Mouse (Mus musculus) CH12.LX (cell line): ENCODE results near the gene Ppl. TPM values are rescaled to one million over a fixed set of nuclear protein-coding genes. Genes with fewer than 3 reads are reported as not detected.

Source experiments
- DNase-seq: peaks from one replicate; pipeline ENCODE4 v3.0.0-alpha.2; 2013; ENCODE audit errors: extremely low read depth
- H3K27ac ChIP-seq: 2 replicates; pipeline ENCODE4 v1.5.1; 2012; ENCODE audit warnings: low read depth, mild to moderate bottlenecking, control low read depth, moderate library complexity; ENCODE audit not compliant: insufficient read depth
- H3K27me3 ChIP-seq: replicated peaks from 2 replicates; pipeline ENCODE3; 2012; ENCODE audit warnings: inconsistent platforms
- H3K36me3 ChIP-seq, 2 experiments: replicated peaks in 1 of 2; 2 replicates each; pipeline versions ENCODE3 to v1.6.1; 2012; ENCODE audit warnings: inconsistent platforms in 1 of 2, low read length in 1 of 2, mild to moderate bottlenecking in 1 of 2, mixed read lengths in 1 of 2, moderate library complexity in 1 of 2; ENCODE audit not compliant: control insufficient read depth in 1 of 2, insufficient read depth in 1 of 2
- H3K4me1 ChIP-seq, 2 experiments: 2 replicates each; pipeline ENCODE4 v1.6.1; 2012; ENCODE audit warnings: inconsistent platforms in 1 of 2, moderate library complexity in 1 of 2; ENCODE audit not compliant: insufficient read depth in 2 of 2, control insufficient read depth in 1 of 2
- H3K4me2 ChIP-seq: 2 replicates; pipeline ENCODE4 v1.6.1; 2012; ENCODE audit warnings: low read depth, mild to moderate bottlenecking, control low read depth; ENCODE audit not compliant: poor library complexity, insufficient read depth, severe bottlenecking
- H3K4me3 ChIP-seq, 3 experiments: fragments of 150-350 bp in 1 of 3; sonication (generic) in 1 of 3; replicated peaks in 1 of 3; 2 replicates each; pipeline versions ENCODE3 to v1.5.1; 2011 to 2012; ENCODE audit warnings: low read depth in 2 of 3, low read length in 2 of 3, mild to moderate bottlenecking in 2 of 3, moderate library complexity in 2 of 3, control low read depth in 1 of 3, improper control_type of control experiment in 1 of 3, inconsistent platforms in 1 of 3, mixed read lengths in 1 of 3; ENCODE audit not compliant: poor library complexity in 1 of 3
- H3K79me2 ChIP-seq: replicated peaks from 2 replicates; pipeline ENCODE4 v1.6.1; 2012; ENCODE audit warnings: mild to moderate bottlenecking, moderate library complexity; ENCODE audit not compliant: control insufficient read depth, poor library complexity, insufficient read depth, severe bottlenecking; ENCODE audit errors: extremely low read depth
- H3K9ac ChIP-seq: 2 replicates; pipeline ENCODE4 v1.6.1; 2012; ENCODE audit warnings: low read depth, mild to moderate bottlenecking, control low read depth, moderate library complexity; ENCODE audit not compliant: insufficient read depth
- H3K9me3 ChIP-seq: replicated peaks from 2 replicates; pipeline ENCODE3; 2012; ENCODE audit warnings: low read length, inconsistent platforms, mixed read lengths
- BHLHE40 ChIP-seq: IDR thresholded peaks from 2 replicates; pipeline ENCODE4 v1.6.1; 2011; ENCODE audit warnings: mild to moderate bottlenecking, low read depth, low read length, improper control_type of control experiment
- CHD1 ChIP-seq: IDR thresholded peaks from 2 replicates; pipeline ENCODE4 v1.6.1; 2012; ENCODE audit warnings: low read depth, low read length, improper control_type of control experiment, inconsistent platforms
- CHD2 ChIP-seq: IDR thresholded peaks from 2 replicates; pipeline ENCODE4 v1.6.1; 2011; ENCODE audit warnings: low read length, improper control_type of control experiment
- CTCF ChIP-seq, 2 experiments: IDR thresholded peaks in 1 of 2; conservative IDR thresholded peaks in 1 of 2; 2 replicates each; pipeline ENCODE4 v1.5.1; 2011 to 2012; ENCODE audit warnings: low read depth in 2 of 2, low read length in 2 of 2, improper control_type of control experiment in 1 of 2, inconsistent platforms in 1 of 2, mild to moderate bottlenecking in 1 of 2, moderate library complexity in 1 of 2
- E2F4 ChIP-seq: IDR thresholded peaks from 2 replicates; pipeline ENCODE4 v1.6.1; 2011; ENCODE audit warnings: low read depth, low read length, improper control_type of control experiment; ENCODE audit not compliant: insufficient replicate concordance
- ETS1 ChIP-seq: conservative IDR thresholded peaks from 2 replicates; pipeline ENCODE4 v1.6.1; 2012; ENCODE audit warnings: low read depth, mild to moderate bottlenecking, inconsistent platforms, low read length, improper control_type of control experiment, moderate library complexity
- IRF4 ChIP-seq: IDR thresholded peaks from 2 replicates; pipeline ENCODE4 v1.6.1; 2014; ENCODE audit warnings: low read depth, mild to moderate bottlenecking, inconsistent platforms, low read length, improper control_type of control experiment
- JUND ChIP-seq: conservative IDR thresholded peaks from 2 replicates; pipeline ENCODE4 v1.6.1; 2011; ENCODE audit warnings: low read depth, low read length, improper control_type of control experiment
- MAX ChIP-seq: IDR thresholded peaks from 2 replicates; pipeline ENCODE4 v1.6.1; 2011; ENCODE audit warnings: low read length, improper control_type of control experiment
- MEF2A ChIP-seq: IDR thresholded peaks from 2 replicates; pipeline ENCODE4 v1.6.1; 2014; ENCODE audit warnings: low read depth, mild to moderate bottlenecking, inconsistent platforms, low read length, improper control_type of control experiment, borderline replicate concordance
- MXI1 ChIP-seq: IDR thresholded peaks from 2 replicates; pipeline ENCODE4 v1.6.1; 2011; ENCODE audit warnings: mild to moderate bottlenecking, low read depth, low read length, improper control_type of control experiment
- MYC ChIP-seq: IDR thresholded peaks from 2 replicates; pipeline ENCODE4 v1.6.1; 2011; ENCODE audit warnings: low read depth, mild to moderate bottlenecking, improper control_type of control experiment, low read length
- NELFE ChIP-seq: IDR thresholded peaks from 2 replicates; pipeline ENCODE4 v1.6.1; 2011; ENCODE audit warnings: low read depth, low read length, improper control_type of control experiment
- PAX5 ChIP-seq: IDR thresholded peaks from 2 replicates; pipeline ENCODE4 v1.6.1; 2012; ENCODE audit warnings: low read length, inconsistent platforms, mixed read lengths
- POLR2AphosphoS2 ChIP-seq: IDR thresholded peaks from 2 replicates; pipeline ENCODE4 v1.6.1; 2011; ENCODE audit warnings: low read depth, low read length, improper control_type of control experiment
- RAD21 ChIP-seq: IDR thresholded peaks from 2 replicates; pipeline ENCODE4 v1.6.1; 2011; ENCODE audit warnings: low read depth, mild to moderate bottlenecking, low read length, improper control_type of control experiment, moderate library complexity
- RCOR1 ChIP-seq: conservative IDR thresholded peaks from 2 replicates; pipeline ENCODE4 v1.6.1; 2012; ENCODE audit warnings: low read depth, mild to moderate bottlenecking, inconsistent platforms, low read length, improper control_type of control experiment
- SIN3A ChIP-seq: IDR thresholded peaks from 2 replicates; pipeline ENCODE4 v1.6.1; 2012; ENCODE audit warnings: low read length, improper control_type of control experiment, inconsistent platforms
- SMC3 ChIP-seq: IDR thresholded peaks from 2 replicates; pipeline ENCODE4 v1.6.1; 2011; ENCODE audit warnings: low read depth, low read length, improper control_type of control experiment
- TCF12 ChIP-seq: IDR thresholded peaks from 2 replicates; pipeline ENCODE4 v1.6.1; 2014; ENCODE audit warnings: low read depth, mild to moderate bottlenecking, inconsistent platforms, low read length, improper control_type of control experiment
- UBTF ChIP-seq: IDR thresholded peaks from 2 replicates; pipeline ENCODE4 v1.6.1; 2012; ENCODE audit warnings: low read depth, mild to moderate bottlenecking, inconsistent platforms, low read length, improper control_type of control experiment, moderate library complexity
- USF1 ChIP-seq: IDR thresholded peaks from 2 replicates; pipeline ENCODE4 v1.6.1; 2014; ENCODE audit warnings: low read depth, mild to moderate bottlenecking, inconsistent platforms, low read length, improper control_type of control experiment
- ZC3H11A ChIP-seq: IDR thresholded peaks from 2 replicates; pipeline ENCODE4 v1.6.1; 2012; ENCODE audit warnings: low read depth, mild to moderate bottlenecking, inconsistent platforms, low read length, improper control_type of control experiment
- ZNF384 ChIP-seq: IDR thresholded peaks from 2 replicates; pipeline ENCODE4 v1.6.1; 2012; ENCODE audit warnings: low read depth, low read length, improper control_type of control experiment, inconsistent platforms
- dilution Hi-C: fragments of 300-500 bp; cut with MboI; formaldehyde crosslinking; loops from 2 replicates; pipeline ENCODE4 v1.14.3; 2020; ENCODE audit warnings: low sequenced_read_pairs; ENCODE audit not compliant: extremely low pct_unique_long_range_greater_than_20kb, extremely low pct_ligation_motif_present
- in situ Hi-C: fragments of 300-500 bp; cut with MboI; formaldehyde crosslinking; loops from 3 replicates; pipeline ENCODE4 v1.14.3; 2019; ENCODE audit warnings: low sequenced_read_pairs, low pct_ligation_motif_present, low pct_unique_long_range_greater_than_20kb, mixed read lengths
- polyA plus RNA-seq: library from polyadenylated mRNA; unstranded; fragments of >175 nt; gene quantifications from 2 replicates; pipeline ENCODE4 v1.2.1, GENCODE M21; 2012; ENCODE audit warnings: low read depth; ENCODE audit not compliant: insufficient read length
- total RNA-seq, 2 experiments: library from RNA; depleted of rRNA; stranded (reverse); fragments of 300-350 nt in 1 of 2; fragments of >200 nt in 1 of 2; gene quantifications; 2 replicates each; pipeline ENCODE4 v1.2.3; 2012 to 2014

Gene Ppl
- total and polyA plus RNA-seq, 3 experiments = 0.04 to 0.25 TPM; not detected in 1

- H3K4me3 ChIP-seq = no peak overlapping the region
- dilution Hi-C loops = no loop called here
- in situ Hi-C loops = loop anchor here (25.0 kb wide), 1 partner anchor 508 kb away; the partner anchor contains the start of genes Dnaja3 and Vasn
- TF ChIP-seq NELFE = no peak
- peak; percentile 31; the same call in 1 of the 2 replicates for TF ChIP-seq JUND
- peak; percentile 15; the same call in 1 of the 2 replicates for TF ChIP-seq ZC3H11A
- TF ChIP-seq MYC = peak; percentile 96
- TF ChIP-seq MXI1 = peak; percentile 90
- peak; percentile 78 for TF ChIP-seq SMC3
- peak; percentile 98 for TF ChIP-seq MAX
- TF ChIP-seq RAD21 = no peak; the same call in none of the 2 replicates
- no peak for TF ChIP-seq PAX5
- no peak for TF ChIP-seq ETS1
- TF ChIP-seq MEF2A = 0 out of 2 replicates have a peak, but pooled peaks have one; percentile 25
- TF ChIP-seq UBTF = no peak
- TF ChIP-seq IRF4 = no peak; the same call in 1 of the 2 replicates
- TF ChIP-seq USF1 = no peak
- no peak for TF ChIP-seq E2F4
- no peak for TF ChIP-seq CHD2
- TF ChIP-seq CTCF (conservative IDR thresholded peaks at IDR 0.05 in 1 of 2, IDR thresholded peaks at IDR 0.05 in 1 of 2; ENCODE audit: low read depth in 2 of 2, low read length in 2 of 2) = peak; percentile 92 to 97
- no peak for TF ChIP-seq POLR2AphosphoS2
- TF ChIP-seq BHLHE40 = peak; percentile 98
- TF ChIP-seq TCF12 = no peak
- TF ChIP-seq ZNF384 = no peak
- TF ChIP-seq RCOR1 = no peak
- TF ChIP-seq CHD1 = no peak
- peak; percentile 86 for TF ChIP-seq SIN3A
- H3K27ac ChIP-seq = no peak overlapping the region
- no peaks in the 10 kb centered on the region for H3K36me3 ChIP-seq
- no peaks in the 10 kb centered on the region for H3K79me2 ChIP-seq
- no peak overlapping the region for H3K9ac ChIP-seq
- H3K4me2 ChIP-seq = peak overlapping the region; percentile 55
- peaks cover 16 to 25% of the 10 kb centered on the region in 2 experiments for H3K4me1 ChIP-seq
- no peaks in the 10 kb centered on the region for H3K9me3 ChIP-seq
- DNase-seq = peak; percentile 89
- H3K27me3 ChIP-seq = peaks cover 61% of the 10 kb centered on the region
Observed at GRCm38 (mm10) chr16:5145570-5145969, 13.3 kb upstream of the Ppl start.
